Mouse (Mus musculus) MEL-GATA-1-ER (cell line): ENCODE measurements around the gene Trim72.
"Not testable (repeated sequence)": the region's sequence is repeated elsewhere in the genome, so short reads cannot be mapped to it uniquely, and the experiment has no call there.

Experiments
- DNase-seq: peaks from one replicate; pipeline ENCODE4 v3.0.0-alpha.2; 2012; ENCODE audit warnings: low read depth; ENCODE audit errors: extremely low read depth

Trim72 gene

DNA sequence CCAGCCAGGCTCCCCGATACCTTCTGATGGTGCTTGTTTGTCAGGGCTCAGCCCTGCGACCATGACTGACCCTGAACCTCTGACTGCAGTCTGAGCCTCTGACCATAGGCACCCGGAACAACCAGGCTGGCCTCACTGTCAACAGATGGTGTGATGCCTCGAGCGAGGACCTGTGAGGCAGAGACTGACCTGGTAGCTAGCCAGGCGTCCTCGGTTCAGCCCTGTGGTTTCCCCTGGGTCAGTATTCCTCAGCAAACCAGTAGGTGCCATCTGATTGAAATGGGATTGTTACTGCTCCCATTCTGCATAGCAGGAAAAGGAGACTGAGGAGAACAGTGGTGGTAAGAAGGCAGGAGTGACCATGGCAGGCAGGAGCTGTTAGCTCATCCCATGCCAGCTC, 2.4 kb downstream of the Trim72 start:
- no peak for DNase-seq

DNA sequence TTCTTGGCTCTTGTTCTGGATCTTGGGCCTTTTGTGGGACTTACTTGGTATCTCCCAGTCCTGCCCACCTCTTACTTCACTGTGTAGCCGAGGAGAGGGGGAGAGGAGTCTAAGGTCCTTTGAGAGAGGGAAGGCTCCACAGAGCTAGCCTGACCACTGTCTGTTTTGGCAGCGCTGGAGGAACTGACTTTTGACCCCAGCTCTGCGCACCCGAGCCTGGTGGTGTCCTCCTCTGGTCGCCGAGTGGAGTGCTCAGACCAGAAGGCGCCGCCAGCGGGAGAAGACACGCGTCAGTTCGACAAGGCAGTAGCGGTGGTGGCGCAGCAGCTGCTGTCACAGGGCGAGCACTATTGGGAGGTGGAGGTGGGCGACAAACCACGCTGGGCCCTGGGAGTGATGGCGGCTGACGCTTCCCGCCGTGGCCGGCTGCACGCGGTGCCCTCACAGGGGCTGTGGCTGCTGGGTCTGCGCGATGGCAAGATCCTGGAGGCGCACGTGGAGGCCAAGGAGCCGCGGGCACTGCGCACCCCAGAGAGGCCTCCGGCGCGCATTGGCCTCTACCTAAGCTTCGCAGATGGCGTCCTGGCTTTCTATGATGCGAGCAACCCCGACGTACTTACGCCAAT, 6.1 kb downstream of the Trim72 start:
- no peak for DNase-seq

DNA sequence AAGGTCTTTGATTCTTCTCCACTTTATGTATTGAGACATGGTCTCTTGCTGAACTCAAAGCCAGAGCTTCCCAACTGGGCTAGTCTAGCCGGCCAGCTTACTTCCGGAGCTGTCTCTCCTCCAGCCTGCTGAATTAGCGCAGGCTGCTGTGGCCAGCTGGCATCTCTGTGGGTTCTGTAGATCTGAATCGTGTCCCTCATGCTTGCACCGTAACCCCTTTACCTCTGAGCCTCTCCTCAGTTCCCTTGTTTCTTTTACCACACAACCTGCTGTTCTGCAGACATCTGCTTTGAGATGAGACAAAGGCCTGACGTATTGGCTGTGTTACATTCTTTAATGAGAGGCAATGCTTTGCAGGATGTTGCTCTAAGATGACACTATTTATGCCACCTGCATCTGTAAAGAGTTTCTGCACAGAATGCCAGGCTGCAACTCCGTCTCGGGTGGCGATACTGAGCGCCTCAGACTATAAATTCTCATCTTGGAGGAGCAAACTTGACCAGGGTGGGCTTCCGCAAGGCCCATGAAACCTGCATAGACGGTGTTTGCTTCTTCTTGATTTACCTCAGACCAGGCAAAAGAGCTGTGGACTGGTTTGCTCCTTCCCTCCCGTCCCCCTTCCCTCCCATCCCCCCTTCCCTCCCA, 8.5 kb downstream of the Trim72 start:
- DNase-seq: no peak

DNA sequence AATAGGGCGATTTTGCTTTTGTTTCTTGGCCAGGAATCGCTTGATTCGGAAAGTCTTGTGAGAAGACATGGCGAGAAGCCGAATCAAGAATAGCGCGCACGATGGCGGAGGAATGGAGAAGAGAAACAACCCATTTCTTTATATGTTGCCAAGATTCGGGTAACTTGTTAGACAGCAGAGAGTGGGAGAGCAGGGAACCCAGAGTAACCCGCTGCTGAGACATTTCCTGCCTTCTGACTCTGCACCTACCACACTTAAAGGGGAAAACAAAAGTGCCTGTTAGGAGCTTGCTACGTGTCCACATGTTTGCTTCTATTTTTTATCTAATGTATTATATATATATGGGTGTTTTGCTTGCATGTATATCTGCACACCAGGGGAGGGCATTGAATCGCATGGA, 9.4 kb downstream of the Trim72 start:
- DNase-seq: no peak

DNA sequence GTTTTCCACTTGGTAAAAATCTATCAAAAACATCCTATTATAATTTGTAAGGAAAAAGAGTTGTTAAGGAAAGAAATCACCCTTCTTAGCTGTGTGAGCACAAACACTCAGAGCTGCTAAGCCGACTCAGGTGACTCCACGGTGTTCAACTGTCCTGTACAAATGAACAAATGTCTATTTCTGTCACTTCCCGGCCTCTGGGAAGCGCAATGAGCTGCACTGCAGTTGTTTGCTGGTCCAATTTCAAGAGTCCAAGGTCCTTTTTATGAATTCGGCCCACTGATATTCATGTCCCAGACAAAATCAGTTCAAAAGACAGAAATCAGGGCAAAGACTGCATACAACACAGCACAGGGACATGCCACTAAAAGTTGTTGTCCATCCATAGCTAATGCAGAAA, 12.4 kb downstream of the Trim72 start:
- DNase-seq: not testable (repeated sequence)

DNA sequence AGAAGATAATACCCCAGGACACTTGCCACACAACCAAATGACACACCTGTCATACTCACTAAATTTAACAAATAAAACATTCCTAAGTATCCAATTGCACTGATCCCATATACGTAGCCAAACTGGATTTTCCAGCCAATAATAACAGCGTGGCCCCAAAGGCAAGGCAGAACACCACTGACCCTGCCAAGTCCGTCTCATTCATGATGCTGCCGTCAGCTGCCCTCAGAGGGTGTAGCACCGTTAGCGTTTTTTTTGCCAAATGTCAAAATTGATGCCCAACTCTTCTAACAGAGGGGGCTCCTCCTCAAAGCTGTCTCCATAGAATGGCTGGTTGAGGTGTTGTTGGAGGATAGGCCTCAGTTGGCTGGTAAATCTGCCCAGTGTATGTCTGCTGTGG, 12.9 kb downstream of the Trim72 start:
- DNase-seq: no peak

DNA sequence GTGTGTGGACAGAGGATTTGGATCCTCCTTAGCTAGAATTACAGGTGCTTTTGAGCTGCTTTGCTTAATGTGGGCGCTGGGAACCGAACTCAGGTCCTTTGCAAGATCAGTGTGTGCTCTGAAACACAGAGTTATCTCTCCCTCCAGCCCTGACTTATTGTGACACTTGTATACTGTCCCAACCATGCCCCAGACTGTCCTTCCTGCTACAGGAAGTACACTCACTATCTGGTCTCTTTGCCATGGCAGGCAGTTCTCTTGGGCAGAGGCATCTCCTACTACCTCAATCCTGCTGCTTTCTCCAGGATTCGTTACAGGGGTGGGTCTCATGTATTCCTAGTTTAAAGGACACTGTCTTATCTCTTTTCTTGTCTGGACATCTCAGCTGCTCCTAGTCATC, 14.5 kb downstream of the Trim72 start:
- DNase-seq: no peak

DNA sequence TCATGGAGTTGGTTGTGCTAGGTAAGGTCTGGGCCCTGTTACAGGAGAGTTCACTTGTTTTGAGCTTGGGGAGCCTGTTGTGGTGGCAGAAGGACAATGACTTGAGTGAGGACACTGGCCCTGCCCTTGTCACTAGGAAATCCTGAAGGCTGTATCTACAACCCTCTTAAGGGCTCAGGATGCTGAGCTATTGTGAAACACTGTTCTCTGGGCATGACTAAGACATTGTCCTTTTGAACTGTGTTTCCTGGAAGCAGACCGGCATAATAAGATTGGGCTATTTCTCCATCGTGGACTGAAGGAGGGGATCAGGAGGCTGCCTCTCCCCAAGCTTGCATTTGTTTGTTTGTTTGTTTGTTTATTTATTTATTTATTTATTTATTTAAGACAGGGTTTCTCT, 15.4 kb downstream of the Trim72 start:
- DNase-seq: no peak

DNA sequence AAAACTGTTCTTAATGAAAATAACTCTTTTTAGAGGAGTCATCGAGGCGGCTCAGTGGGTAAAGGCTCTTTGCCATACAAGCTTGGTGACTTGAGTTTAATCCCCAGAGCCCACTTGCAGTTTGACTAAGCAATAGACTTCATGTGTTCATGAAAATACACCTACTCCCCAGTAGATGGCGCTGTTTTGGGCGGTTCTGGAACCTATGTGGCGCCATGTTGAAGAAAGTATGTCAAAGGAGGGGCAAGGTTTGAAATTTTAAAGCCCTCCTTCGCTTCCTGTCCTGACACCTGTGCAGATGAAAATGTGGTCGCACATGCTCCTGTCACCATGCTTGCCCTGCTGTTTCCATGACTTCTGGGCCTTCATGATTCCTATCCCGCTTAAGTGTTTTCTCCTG, 19.2 kb downstream of the Trim72 start:
- DNase-seq: no peak

DNA sequence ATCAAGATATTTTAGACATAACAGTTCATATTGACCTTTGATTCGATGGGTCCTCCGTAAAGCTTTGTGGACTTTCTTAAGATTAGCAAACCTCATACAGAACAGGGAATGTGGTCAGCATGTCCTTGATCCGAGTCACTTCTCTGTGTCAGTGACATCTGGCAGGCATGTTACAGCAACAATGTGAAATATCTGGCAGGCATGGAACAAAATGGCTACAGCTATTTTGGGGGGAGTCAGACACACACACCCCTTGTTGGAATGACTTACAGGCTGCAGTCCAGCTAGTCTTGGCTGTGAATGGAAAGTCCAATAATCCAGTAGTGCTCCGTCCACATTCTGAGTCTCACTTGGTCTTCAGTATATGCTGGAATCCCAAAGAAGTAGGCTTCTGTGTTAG, 19.8 kb downstream of the Trim72 start:
- DNase-seq: no peak

DNA sequence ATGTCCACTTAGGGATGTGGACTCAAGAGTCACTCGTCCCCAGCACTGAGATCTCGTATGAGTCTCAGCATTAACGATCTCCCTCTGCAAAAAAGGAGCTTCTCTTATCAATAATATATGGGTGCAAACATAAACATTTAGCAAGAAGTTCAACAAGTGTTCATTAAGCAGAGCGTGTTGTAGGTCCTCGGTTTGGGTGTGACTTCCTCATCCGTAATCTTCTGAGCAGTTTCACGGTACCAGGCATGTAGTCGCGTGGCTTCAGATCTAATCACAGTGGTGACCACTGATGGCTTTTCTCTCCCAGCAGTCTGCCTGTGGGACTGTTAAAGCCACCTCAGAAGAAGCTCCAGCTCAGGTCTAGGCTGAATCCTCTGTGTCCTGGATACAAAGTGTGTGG, 20.6 kb downstream of the Trim72 start:
- DNase-seq: no peak

DNA sequence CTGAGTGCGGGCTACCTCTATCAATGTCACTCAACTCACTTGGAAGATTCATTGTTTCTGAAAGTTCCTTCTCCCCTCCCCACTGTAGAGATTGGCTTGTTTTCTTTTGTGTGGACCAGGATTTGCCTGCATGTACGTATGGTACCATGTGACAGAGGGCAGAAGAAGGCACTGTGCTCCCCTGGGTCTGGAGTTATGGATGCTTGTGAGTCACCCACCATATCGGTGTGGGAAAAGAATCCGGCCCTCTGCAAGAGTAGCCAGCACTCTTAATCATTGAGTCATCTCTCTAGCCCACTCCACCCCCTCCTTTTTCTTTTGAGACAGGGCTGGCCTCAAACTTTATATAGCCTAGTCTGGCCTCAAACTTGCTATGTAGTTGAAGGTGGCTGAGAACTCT, 21.2 kb downstream of the Trim72 start:
- no peak for DNase-seq

DNA sequence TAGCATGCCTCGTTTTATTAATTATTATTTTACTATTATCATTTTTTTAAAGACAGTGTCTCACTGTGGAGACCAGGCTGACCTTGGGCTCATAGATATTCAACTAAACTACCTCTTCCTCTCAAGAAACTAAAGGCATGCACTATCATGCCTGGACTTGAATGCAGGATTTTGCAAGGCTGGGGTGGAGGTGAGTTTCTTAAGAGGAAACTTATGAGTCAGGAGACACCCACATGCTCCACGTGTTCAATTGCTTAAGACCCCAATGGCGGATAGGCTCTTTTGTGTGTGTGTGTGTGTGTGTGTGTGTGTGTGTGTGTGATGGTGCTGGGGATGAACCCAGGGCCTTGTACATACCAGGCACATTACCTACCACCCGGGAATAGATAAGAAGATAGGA, 21.6 kb downstream of the Trim72 start:
- DNase-seq: no peak

DNA sequence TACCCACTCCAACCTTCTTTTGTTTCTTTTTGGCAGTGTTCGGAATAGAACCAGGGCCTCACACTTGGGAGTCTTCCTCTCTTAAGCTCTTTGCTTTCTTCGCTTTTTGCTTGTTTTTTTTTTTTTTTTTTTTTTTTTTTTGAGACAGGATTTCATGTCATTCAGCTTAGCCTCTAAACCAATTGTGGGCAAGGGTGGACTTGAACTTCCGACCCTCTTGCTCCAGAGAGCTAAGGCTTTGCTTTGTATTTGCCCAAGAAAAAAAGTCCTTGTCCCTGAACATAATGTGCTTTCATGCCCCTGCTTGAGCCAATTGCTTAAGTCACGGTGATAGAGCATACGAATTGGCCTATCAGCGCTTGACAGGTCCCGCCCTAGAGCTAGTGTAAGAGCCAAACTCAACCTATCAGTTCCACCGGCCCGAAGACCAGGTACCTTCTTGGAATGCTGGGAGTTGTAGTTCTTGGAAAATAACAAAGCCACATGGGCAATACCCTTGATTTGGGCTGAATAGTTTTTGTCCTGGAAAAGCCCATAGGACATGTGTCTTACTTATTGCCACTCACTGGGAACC, 27.7 kb downstream of the Trim72 start:
- peak; percentile 75 for DNase-seq

DNA sequence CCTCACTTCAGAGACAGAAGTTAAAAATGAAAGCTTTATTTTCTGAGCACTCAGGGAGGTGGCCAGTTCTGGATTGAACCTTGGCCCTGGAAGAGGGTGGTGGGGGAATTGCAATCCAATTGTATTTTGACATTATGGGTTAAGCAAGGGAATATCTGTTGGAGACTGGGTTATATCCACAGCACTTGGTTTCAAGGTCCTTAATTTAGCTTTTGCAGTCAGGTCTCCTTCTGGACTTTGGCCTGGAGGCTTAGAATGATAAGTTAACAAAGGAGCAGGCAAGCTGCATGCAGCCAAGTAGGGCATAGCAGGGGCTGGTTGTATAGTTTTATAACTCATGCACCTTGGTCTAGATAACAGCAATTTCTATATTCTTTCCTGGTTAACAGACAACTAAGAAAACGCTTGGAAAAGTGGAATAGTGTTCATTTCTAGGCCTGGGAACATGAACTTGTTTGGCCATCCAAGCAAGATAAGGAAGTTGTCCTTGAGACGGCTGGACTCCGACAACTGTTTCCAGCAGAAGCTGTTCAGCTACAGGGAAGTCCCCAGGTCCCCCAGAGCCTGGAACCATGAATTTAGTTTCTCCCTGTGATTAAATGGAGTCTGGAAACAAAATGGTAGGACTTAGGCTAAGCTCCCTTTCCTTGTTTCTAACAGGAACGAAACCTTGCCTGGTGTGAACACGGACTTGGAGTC, 28.7 kb downstream of the Trim72 start:
- no peak for DNase-seq

DNA sequence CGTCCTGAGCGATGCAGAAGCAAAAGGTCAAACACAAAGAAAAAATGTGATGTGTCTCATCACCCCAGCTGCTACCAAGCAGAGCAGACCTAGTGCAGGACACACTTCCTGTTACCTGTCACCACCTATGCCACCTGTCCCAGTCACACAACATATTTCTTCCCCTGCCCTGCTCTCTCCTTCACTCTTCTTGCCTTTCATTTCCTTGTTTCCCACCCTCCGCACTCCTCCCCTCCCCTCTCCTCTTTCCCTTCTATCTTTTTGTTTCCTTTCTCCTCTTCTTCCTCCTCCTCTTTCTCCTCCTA, 29.2 kb downstream of the Trim72 start:
- no peak for DNase-seq

DNA sequence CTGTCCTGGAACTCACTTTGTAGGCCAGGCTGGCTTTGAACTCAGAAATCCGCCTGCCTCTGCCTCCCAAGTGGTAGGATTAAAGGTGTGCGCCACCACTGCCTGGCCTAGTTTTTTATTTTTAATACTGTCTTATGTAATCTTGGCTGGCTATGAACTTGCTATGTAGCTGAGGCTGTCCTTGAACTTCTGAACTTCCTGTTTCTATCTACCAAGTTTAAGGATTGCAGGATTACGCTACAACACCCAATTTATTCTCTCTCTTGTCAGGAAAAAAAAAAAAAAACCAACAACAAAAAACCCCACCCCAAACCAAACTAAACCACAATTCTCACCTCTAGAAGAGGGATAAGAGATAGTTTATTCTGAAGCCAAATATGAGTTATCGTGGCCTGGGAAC, 29.9 kb downstream of the Trim72 start:
- no peak for DNase-seq

DNA sequence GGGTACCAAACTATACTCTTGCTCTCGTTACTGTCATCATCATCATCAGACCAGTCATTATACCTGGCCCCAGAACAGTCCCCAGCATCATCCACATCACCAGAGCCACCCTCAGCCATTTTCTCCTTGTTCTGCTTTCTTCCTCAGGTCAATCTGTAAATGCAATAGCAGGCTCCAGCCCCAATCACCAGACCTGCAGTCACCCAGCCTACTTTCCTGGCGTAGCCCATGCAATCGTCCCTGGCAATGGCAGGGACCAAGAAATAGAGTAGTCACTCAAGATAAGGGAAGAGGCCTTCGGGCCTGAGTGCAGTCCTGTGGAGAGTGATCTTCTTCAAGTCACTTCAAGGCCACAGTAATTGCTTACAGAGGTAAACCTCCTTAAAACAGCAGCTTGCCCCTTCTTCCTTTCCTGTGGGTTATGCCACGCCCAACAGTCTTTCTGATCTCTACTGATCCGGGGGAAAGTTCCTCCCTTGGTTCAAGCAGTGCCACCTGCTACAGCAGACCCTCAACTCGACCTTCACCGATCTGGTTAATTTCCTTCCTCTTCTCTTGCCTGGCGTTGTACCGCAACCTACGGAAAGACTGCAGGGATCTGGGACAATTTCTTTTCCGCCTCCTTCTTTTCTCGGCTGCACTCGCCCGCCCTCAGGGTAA, 38.5 kb downstream of the Trim72 start:
- DNase-seq: not testable (repeated sequence)

DNA sequence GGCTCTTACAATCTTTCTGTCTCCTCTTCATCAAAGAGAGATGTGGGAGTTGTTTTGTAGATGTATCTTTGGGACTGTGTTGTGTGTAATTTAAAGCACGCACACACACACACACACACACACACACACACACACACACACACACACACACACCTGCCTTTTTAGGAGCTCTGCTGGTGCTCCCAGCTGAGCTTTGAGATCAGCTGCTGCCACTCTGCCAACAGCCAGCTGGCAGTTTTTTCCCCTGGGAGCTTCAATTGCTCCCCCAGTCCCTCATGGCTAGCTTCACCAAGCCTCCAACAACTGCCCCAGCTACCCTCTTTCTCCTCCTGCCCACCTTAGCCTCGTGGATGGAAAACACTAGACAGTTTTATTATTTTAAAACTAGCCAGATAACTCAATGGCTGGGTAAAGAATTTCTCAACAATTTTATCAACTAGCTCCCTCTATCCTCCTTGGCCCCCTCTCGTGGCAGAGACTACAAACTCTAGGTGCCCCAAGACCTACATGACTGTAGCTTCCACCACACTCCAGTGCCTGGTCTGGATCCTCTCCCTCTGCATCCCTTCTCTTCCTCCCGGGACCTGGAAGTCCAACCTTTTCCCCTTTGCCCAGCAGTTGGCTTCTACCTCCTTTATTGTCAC, 40.5 kb downstream of the Trim72 start:
- DNase-seq: no peak

DNA sequence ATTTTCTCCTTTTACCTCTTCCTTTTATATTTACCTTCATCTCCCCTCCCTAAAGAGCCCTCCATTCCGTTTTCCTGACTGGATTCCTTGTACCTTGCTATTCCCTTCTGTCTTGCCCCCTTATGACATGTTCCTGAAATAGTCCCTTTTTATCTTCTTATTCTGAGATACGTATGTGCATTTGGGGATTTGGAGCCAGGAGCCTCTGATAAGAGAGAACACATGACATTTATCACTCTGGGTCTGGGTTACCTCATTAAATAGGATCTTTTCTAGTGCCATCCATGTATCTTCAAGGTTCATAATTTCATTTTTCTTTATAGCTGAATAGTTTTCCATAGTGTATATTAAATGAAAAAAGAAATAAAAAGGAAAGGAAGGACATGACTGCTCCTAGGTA, 41.9 kb downstream of the Trim72 start:
- no peak for DNase-seq

DNA sequence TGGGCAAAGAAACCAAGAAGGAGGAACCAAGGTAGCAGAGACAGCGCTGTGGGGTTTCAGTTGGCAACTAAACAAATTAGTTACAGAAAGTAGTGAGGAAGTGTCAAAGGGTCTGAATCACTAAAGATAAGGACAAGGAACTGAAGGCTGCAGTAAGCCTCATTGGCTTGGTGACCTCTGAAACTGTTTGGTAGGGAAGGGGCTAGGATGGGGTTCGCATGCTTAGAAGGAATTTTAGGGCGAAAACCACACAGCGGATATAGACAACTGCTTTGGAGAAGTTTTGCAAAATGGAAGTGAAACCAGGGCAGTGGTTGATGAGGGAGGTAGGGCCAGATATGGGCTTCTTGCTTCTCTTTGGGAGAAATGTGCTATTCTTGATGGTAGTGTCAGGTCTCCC, 45.1 kb downstream of the Trim72 start:
- peak; percentile 90 for DNase-seq

DNA sequence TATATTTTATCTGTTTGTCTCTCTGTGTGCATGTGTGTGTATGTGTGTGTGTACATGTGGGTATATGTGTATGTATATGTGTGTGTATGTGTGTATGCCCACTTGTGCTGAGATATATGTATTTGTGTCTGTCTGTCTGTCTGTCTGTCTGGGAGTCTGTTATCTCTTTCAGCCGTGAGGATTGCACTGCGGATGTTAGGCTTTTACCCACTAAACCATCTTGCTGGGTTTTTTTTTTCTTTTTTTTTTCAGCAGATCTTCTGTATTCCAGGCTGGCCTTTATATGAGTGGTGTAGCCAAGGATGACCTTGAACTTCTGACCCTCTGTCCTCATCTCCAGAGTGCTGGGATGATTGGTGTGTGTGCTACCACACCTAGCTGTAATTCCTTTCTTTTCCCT, 45.5 kb downstream of the Trim72 start:
- DNase-seq: peak; percentile 51
